Mouse (Mus musculus): ENCODE data around the gene Gsc2.

GRCm38 (mm10) chr16:17872995-17873394 lies 41.9 kb downstream of the Gsc2 start:
- TF ChIP-seq POLR2A (IDR thresholded peaks at IDR 0.05; ENCODE audit: borderline replicate concordance, low read depth, low read length) (no peak), CTCF (IDR thresholded peaks at IDR 0.05; ENCODE audit: low read depth, low read length) (no peak)
